Mouse (Mus musculus): ENCODE results near the gene Epha3. TPM values are rescaled to one million over a fixed set of nuclear protein-coding genes. Genes with fewer than 3 reads are reported as not detected.

The Epha3 gene
- 1.4 TPM in 2 replicates for polyA plus RNA-seq (2015; fragmentation: Nextera tagmentation; extraction: Ambion mirVana)

- Histone ChIP-seq H3K4me1 (replicated peaks) (0 out of 2 replicates have a peak, but pooled peaks cover 3% of the 10 kb centered on the region), H3K27ac (no peak within 1 kb of the TSS), H3K9me3 (replicated peaks) (no peaks in the 10 kb centered on the region), H3K9ac (no peak within 1 kb of the TSS), H3K4me2 (peak within 1 kb of the TSS; percentile 56), H3K27me3 (peaks cover 11% of the 10 kb centered on the region; the same call in 1 of the 2 replicates), H3K4me3 (replicated peaks) (peak within 1 kb of the TSS; percentile 44), H3K36me3 (no peaks in the 10 kb centered on the region)
- ATAC-seq (ENCODE audit: low read depth): peak; percentile 45; the same call in 1 of the 2 replicates
- 2% methylated on average over 28 of the region's 28 CpGs for WGBS (ENCODE audit: insufficient replicate concordance)
- peak; percentile 7 for DNase-seq
These were observed at the start of gene Epha3 for GRCm38 (mm10) chr16:63863913-63864330. Gene Epha3 (minus strand): TSS chr16:63864175.

- no peaks in the 10 kb centered on the region for H3K27me3 ChIP-seq
- DNase-seq (no peak), ATAC-seq (ENCODE audit: low read depth) (no peak)
- no peaks in the 10 kb centered on the region for H3K9me3 ChIP-seq (replicated peaks)
- no peak overlapping the region for H3K4me3 ChIP-seq (replicated peaks)
- H3K9ac ChIP-seq: no peak overlapping the region
- no peak overlapping the region for H3K4me2 ChIP-seq
- WGBS (ENCODE audit: insufficient replicate concordance): 59% methylated on average over 13 of the region's 13 CpGs
- no peak overlapping the region for H3K27ac ChIP-seq
- H3K36me3 ChIP-seq: no peaks in the 10 kb centered on the region
- H3K4me1 ChIP-seq (replicated peaks): no peaks in the 10 kb centered on the region
These were observed 39.5 kb upstream of the Epha3 start for GRCm38 (mm10) chr16:63903425-63903824.

- no peak overlapping the region for H3K27ac ChIP-seq
- 79% methylated on average over 1 of the region's 1 CpGs for WGBS (ENCODE audit: insufficient replicate concordance)
- H3K36me3 ChIP-seq: no peaks in the 10 kb centered on the region
These were observed 17.2 kb upstream of the Epha3 start for GRCm38 (mm10) chr16:63881190-63881589.

GRCm38 (mm10) chr16:63872313-63872712 is 8.3 kb upstream of the Epha3 start:
- DNase-seq (no peak), ATAC-seq (ENCODE audit: low read depth) (no peak)
- Histone ChIP-seq H3K27me3 (no peaks in the 10 kb centered on the region), H3K9ac (no peak overlapping the region), H3K4me2 (no peak overlapping the region), H3K9me3 (replicated peaks) (no peaks in the 10 kb centered on the region), H3K36me3 (no peaks in the 10 kb centered on the region), H3K4me3 (replicated peaks) (no peak overlapping the region), H3K27ac (no peak overlapping the region), H3K4me1 (replicated peaks) (no peaks in the 10 kb centered on the region)
- WGBS (ENCODE audit: insufficient replicate concordance): 16% methylated on average over 7 of the region's 7 CpGs

More at GRCm38 (mm10) chr16:63881190-63881589, 17.2 kb upstream of the Epha3 start:
- ATAC-seq (ENCODE audit: low read depth) (no peak), DNase-seq (no peak)
- H3K9ac ChIP-seq: no peak overlapping the region
- no peaks in the 10 kb centered on the region for H3K9me3 ChIP-seq (replicated peaks)
- H3K4me1 ChIP-seq (replicated peaks): no peaks in the 10 kb centered on the region
- H3K4me2 ChIP-seq: no peak overlapping the region
- H3K27me3 ChIP-seq: no peaks in the 10 kb centered on the region
- H3K4me3 ChIP-seq (replicated peaks): no peak overlapping the region

GRCm38 (mm10) chr16:63864463-63864976 is 545 bp upstream of the Epha3 start:
- Histone ChIP-seq H3K4me2 (peak overlapping the region; percentile 56), H3K9ac (no peak overlapping the region), H3K27me3 (peaks cover 11% of the 10 kb centered on the region; the same call in 1 of the 2 replicates), H3K4me1 (replicated peaks) (0 out of 2 replicates have a peak, but pooled peaks cover 3% of the 10 kb centered on the region), H3K9me3 (replicated peaks) (no peaks in the 10 kb centered on the region), H3K4me3 (replicated peaks) (peak overlapping the region; percentile 44), H3K36me3 (no peaks in the 10 kb centered on the region), H3K27ac (no peak overlapping the region)
- ATAC-seq (ENCODE audit: low read depth) (no peak), DNase-seq (no peak)
- WGBS (ENCODE audit: insufficient replicate concordance): 30% methylated on average over 7 of the region's 7 CpGs

GRCm38 (mm10) chr16:63863181-63863580 is 794 bp downstream of the Epha3 start:
- 0 out of 2 replicates have a peak, but pooled peaks cover 3% of the 10 kb centered on the region for H3K4me1 ChIP-seq (replicated peaks)
- no peak overlapping the region for H3K27ac ChIP-seq
- no peaks in the 10 kb centered on the region for H3K36me3 ChIP-seq
- H3K4me2 ChIP-seq: peak overlapping the region; percentile 26
- ATAC-seq (ENCODE audit: low read depth): no peak
- 6% methylated on average over 12 of the region's 12 CpGs for WGBS (ENCODE audit: insufficient replicate concordance)
- peak overlapping the region; percentile 12; the same call in 1 of the 2 replicates for H3K4me3 ChIP-seq (replicated peaks)
- H3K9me3 ChIP-seq (replicated peaks): no peaks in the 10 kb centered on the region
- H3K9ac ChIP-seq: no peak overlapping the region
- H3K27me3 ChIP-seq: peaks cover 11% of the 10 kb centered on the region; the same call in 1 of the 2 replicates
- DNase-seq: no peak

- DNase-seq (no peak), ATAC-seq (ENCODE audit: low read depth) (no peak)
- Histone ChIP-seq H3K4me3 (replicated peaks) (peak overlapping the region; percentile 34; the same call in 1 of the 2 replicates), H3K4me1 (replicated peaks) (no peaks in the 10 kb centered on the region), H3K36me3 (no peaks in the 10 kb centered on the region), H3K9ac (no peak overlapping the region), H3K4me2 (peak overlapping the region; percentile 54), H3K27me3 (peaks cover 6% of the 10 kb centered on the region; the same call in 1 of the 2 replicates), H3K27ac (no peak overlapping the region), H3K9me3 (replicated peaks) (no peaks in the 10 kb centered on the region)
- 3% methylated on average over 11 of the region's 11 CpGs for WGBS (ENCODE audit: insufficient replicate concordance)
These were observed 6.4 kb downstream of the Epha3 start for GRCm38 (mm10) chr16:63857561-63857960.

GRCm38 (mm10) chr16:63856658-63857552 is 7.1 kb downstream of the Epha3 start:
- Histone ChIP-seq H3K9me3 (replicated peaks) (no peaks in the 10 kb centered on the region), H3K27ac (no peak overlapping the region), H3K4me3 (replicated peaks) (peak overlapping the region; percentile 34; the same call in 1 of the 2 replicates), H3K4me1 (replicated peaks) (no peaks in the 10 kb centered on the region), H3K4me2 (peak overlapping the region; percentile 54), H3K27me3 (peaks cover 6% of the 10 kb centered on the region; the same call in 1 of the 2 replicates), H3K36me3 (no peaks in the 10 kb centered on the region), H3K9ac (no peak overlapping the region)
- ATAC-seq (ENCODE audit: low read depth): no peak
- WGBS (ENCODE audit: insufficient replicate concordance): 2% methylated on average over 32 of the region's 33 CpGs
- DNase-seq: no peak

GRCm38 (mm10) chr16:63850297-63850696 is 13.7 kb downstream of the Epha3 start:
- WGBS (ENCODE audit: insufficient replicate concordance): 65% methylated on average over 3 of the region's 3 CpGs
- no peak overlapping the region for H3K9ac ChIP-seq
- no peaks in the 10 kb centered on the region for H3K36me3 ChIP-seq
- H3K4me2 ChIP-seq: no peak overlapping the region
- H3K4me3 ChIP-seq (replicated peaks): no peak overlapping the region
- no peaks in the 10 kb centered on the region for H3K9me3 ChIP-seq (replicated peaks)
- no peaks in the 10 kb centered on the region for H3K27me3 ChIP-seq
- no peak overlapping the region for H3K27ac ChIP-seq
- H3K4me1 ChIP-seq (replicated peaks): no peaks in the 10 kb centered on the region
- DNase-seq (no peak), ATAC-seq (ENCODE audit: low read depth) (no peak)

- Histone ChIP-seq H3K27me3 (no peaks in the 10 kb centered on the region), H3K9me3 (replicated peaks) (no peaks in the 10 kb centered on the region)
- ATAC-seq (ENCODE audit: low read depth): no peak
These were observed 21.1 kb downstream of the Epha3 start for GRCm38 (mm10) chr16:63842911-63843310.

GRCm38 (mm10) chr16:63837466-63837865 is 26.5 kb downstream of the Epha3 start:
- no peak overlapping the region for H3K4me2 ChIP-seq

More at GRCm38 (mm10) chr16:63842911-63843310, 21.1 kb downstream of the Epha3 start:
- H3K9ac ChIP-seq: no peak overlapping the region
- H3K4me2 ChIP-seq: no peak overlapping the region
- WGBS (ENCODE audit: insufficient replicate concordance): 65% methylated on average over 2 of the region's 2 CpGs
- no peak for DNase-seq
- no peak overlapping the region for H3K4me3 ChIP-seq (replicated peaks)
- H3K4me1 ChIP-seq (replicated peaks): no peaks in the 10 kb centered on the region
- no peaks in the 10 kb centered on the region for H3K36me3 ChIP-seq
- H3K27ac ChIP-seq: no peak overlapping the region

More at GRCm38 (mm10) chr16:63837466-63837865, 26.5 kb downstream of the Epha3 start:
- Histone ChIP-seq H3K27ac (no peak overlapping the region), H3K9ac (no peak overlapping the region), H3K27me3 (no peaks in the 10 kb centered on the region), H3K36me3 (no peaks in the 10 kb centered on the region), H3K9me3 (replicated peaks) (no peaks in the 10 kb centered on the region), H3K4me1 (replicated peaks) (no peaks in the 10 kb centered on the region), H3K4me3 (replicated peaks) (no peak overlapping the region)
- ATAC-seq (ENCODE audit: low read depth) (no peak), DNase-seq (no peak)

Data from liver, embryonic 13.5 days (tissue).